Mouse (Mus musculus) thymus, adult 2 months (tissue): ENCODE measurements around the gene Pmepa1.

Experiments
- CTCF ChIP-seq: fragments of 200-500 bp; IDR thresholded peaks from 2 replicates; pipeline ENCODE4 v1.5.1; 2012; ENCODE audit warnings: mild to moderate bottlenecking, control low read depth, low read length, moderate library complexity, borderline replicate concordance; ENCODE audit not compliant: control insufficient read depth, poor library complexity, insufficient read depth; ENCODE audit errors: extremely low read depth
- POLR2A ChIP-seq: fragments of 200-500 bp; IDR thresholded peaks from 2 replicates; pipeline ENCODE4 v1.6.1; 2012; ENCODE audit warnings: mild to moderate bottlenecking, low read length, control low read depth, moderate library complexity; ENCODE audit not compliant: control insufficient read depth, poor library complexity, insufficient read depth; ENCODE audit errors: extremely low read depth

- TF ChIP-seq POLR2A, result no peak
- TF ChIP-seq CTCF, result no peak
These were observed 14.6 kb upstream of the Pmepa1 start for GRCm38 (mm10) chr2:173290981-173291380.
